Mouse (Mus musculus) adrenal gland, postnatal 10 days (tissue): Measurements from ENCODE around the gene Gls. TPM values are rescaled to one million over a fixed set of nuclear protein-coding genes. Genes with fewer than 3 reads are reported as not detected.

Experiments
- DNase-seq: peaks from one replicate; pipeline ENCODE4 v3.0.0; 2021; ENCODE audit warnings: mixed read lengths
- total RNA-seq, 2 experiments: library from RNA; stranded (reverse); gene quantifications; 2 replicates each; pipeline ENCODE4 v1.2.3; 2021

Gls gene
- total RNA-seq, 2 experiments from 2014 or later = 78.0 to 105 TPM

GRCm38 (mm10) chr1:52248899-52249556 is 16.0 kb upstream of the Gls start:
- no peak for DNase-seq

- DNase-seq = no peak
Measured at GRCm38 (mm10) chr1:52242270-52242669, 9.2 kb upstream of the Gls start.

DNA sequence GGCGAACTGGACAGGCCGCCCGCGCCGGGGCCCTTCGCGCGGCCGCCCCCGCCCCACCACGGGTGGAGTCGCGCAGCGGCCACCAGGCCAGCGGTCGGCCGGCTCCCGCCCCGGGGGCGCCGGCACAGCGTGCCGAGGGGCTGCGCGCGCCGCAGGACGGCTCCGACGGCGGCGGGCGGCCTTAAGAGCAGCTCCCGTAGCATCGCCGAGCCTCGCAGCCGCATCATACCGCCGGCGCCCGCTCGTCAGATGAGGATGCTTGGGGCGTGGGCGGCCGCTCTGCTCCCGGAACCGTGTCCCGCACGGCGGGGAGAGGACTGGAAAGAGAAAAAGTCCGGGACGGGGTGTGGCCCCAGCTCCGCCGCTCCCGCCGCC is 279 bp downstream of the Gls start:
- no peak for DNase-seq

DNA sequence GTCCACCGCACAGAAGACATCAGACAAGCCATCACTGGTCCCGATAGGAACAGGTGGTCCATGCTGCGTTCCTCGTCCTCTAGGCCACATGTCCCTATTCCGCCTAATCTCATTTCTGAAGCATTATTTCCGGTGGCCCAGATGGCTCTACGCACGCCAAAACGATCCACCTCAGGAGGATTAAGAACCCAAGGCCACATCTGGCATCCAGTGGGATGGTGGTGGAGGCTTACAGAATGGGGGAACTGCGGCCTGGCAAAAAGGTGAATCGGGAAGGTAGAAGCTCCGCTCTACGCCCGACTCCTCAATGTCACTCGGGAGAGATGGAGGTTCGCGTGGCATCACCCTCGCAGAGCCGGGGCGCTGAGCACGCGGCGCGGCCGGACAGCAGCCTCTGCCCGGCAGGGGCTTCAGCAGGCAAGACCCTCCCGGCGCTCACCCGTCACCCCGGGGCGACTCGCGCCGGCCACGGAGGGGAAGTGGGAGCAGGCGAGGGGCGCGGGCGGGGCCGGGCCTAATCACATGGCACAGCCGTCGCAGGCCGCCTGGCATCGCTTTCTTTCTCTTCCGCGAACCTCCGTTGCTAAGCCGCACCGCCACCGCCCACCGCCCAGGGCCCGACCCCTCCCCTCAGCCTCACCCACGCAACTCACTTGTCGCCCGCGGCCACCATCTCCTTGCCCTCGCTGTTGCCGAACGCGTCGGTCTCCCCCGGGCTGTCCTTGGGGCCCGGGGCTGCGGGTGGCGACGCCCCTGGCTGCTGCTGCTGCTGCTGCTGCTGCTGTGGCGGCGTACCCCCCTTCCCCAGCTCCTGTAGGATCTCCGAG is 880 bp downstream of the Gls start:
- DNase-seq = peak; percentile 71

DNA sequence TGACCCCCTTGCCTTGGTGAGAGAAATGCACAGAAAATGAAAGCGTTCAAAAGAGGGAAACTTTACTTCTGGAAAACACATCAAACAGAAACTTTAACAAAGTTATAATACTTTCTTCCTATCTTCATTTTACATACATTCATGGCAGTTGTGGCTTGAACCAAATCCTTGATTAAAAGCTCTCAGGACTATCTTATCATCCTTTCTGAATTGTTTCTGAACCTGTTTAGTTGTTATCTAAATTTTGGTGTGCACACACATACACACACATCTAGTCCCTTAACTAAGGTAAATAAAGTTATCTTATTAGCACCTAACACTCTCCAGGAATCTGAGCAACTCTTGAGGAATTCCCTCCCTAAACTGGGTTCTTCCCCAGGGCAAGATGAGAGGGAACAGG is 2.6 kb downstream of the Gls start:
- DNase-seq = no peak

DNA sequence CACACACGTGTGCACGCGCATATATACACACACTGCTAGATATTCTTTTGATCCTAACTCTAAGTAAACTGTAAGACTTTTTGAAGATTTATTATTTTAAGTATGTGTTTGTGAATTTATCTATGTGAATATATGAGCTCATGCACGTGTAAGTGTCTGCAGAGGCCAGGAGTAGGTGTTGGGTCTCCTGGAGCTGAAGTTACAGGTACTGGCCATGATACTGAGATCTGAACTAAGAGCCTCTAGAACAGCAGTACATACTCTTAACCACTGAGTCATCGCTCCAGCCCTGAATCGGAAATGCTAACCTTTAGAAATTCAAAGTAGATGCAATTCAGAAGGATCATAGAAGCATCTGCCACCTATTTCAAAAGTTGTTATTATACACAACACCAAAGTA is 4.9 kb downstream of the Gls start:
- no peak for DNase-seq

DNA sequence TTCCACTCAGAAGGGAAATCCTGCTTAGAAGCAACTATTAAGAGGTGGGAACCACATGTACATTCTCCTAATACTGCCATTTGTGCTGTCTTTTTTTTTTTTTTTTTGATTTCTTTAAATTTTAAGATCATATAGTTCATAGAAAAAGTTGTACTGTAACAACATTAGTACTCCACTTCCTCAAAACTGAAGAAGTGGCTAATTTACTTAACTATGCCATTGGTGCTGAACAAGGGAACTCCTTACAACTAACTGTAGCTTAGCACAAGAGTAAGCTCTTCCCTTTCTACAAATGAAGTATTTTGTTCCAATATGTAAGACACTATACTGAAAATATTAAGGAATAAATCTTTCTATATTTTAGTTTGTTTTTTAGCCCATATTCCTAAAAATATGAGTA is 6.6 kb downstream of the Gls start:
- DNase-seq = no peak

- no peak for DNase-seq
Measured at GRCm38 (mm10) chr1:52216766-52217165, 16.3 kb downstream of the Gls start.

- no peak for DNase-seq
Measured at GRCm38 (mm10) chr1:52182992-52183391, 50.0 kb downstream of the Gls start.

- no peak for DNase-seq
Measured at GRCm38 (mm10) chr1:52181994-52182393, 51.0 kb downstream of the Gls start.

GRCm38 (mm10) chr1:52179939-52180568 is 53.0 kb downstream of the Gls start:
- DNase-seq = no peak

- DNase-seq = no peak
Measured at GRCm38 (mm10) chr1:52176999-52177398, 56.0 kb downstream of the Gls start.

GRCm38 (mm10) chr1:52175983-52176382 is 57.0 kb downstream of the Gls start:
- DNase-seq = no peak

- DNase-seq = no peak
Measured at GRCm38 (mm10) chr1:52175321-52175720, 57.7 kb downstream of the Gls start.

GRCm38 (mm10) chr1:52171271-52171670 is 61.8 kb downstream of the Gls start:
- DNase-seq = no peak

DNA sequence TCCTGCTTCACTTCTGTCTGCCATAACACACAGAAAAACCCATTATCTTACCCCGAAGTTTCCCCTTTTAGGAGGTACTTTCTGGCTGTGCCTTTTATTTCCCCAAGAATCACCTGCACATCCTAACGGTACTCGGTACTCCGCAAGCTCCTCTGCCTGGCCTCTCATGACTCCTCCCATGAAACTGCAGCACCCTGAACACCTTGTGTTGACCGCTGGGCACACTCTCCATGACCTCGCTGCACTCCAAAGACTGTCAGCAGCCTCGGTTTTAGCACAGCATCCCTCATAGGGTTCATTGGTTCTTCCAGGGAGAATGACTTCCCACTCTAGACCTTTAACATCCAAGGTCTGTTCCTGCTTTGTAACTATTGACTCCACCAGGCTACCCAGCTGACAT is 62.3 kb downstream of the Gls start:
- DNase-seq = no peak

GRCm38 (mm10) chr1:52170057-52170456 is 63.0 kb downstream of the Gls start:
- peak; percentile 61 for DNase-seq

DNA sequence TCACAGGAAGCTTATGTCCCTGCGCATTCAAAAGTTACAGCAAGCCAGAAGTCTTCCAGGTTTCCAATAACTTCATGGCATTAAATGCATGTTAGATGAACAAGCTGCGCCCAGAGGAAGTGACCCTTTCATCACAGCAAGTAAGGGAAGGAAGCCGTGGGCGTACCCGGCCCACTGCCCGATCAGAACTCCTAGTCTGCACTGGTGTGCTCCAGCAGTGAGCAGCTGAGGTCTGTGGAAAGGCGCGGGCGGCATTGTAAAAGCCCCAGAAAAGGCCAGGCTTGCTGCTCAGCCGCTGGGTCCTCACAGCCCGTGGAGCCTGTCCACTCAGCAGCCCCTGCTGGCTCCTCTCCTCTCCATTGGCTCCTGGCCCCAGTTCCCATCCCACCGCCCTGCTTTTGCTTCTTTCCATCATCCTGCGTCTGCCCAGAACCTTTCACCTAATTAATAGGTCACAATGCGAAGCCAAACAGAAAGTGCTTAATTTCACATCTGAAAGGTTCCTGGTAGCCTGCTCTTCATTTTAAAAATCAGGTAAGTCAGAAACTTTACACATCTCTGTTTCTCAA is 66.3 kb downstream of the Gls start:
- DNase-seq = peak; percentile 21

DNA sequence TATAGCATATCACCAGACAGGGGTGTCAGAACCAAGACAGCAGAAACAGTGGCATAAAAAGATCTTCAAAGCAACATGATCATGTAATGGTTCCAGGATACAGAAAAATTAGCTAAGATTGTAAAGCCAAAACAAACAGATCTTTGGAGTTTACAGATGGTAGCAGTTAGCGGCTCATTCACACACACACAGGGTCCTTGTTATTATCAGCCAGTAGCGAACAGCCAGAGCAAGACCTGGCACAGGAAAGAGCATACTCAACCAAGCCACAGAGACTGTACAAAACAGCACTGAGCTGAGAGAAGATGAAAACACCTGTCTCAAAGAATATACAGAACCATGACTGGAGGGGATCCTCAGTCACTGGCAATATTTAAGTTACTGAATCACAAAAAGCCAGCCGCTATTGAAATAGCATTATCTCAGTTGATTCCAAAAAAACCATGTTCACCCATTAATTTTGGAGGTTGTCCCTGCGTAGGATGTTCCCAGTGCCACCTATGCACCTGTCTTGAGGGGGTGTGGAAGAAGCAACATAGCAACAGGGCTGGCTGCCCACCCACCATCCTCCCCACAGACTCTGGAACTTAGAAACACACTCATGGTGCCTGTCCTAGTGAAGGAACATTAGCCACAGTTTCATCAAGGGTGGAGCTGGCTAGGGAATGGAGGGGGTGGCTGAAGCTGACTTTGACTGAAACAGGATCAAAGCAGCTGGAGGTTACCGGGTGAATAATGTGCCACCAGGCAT is 69.2 kb downstream of the Gls start:
- DNase-seq = no peak

- DNase-seq = peak; percentile 24
Measured at GRCm38 (mm10) chr1:52161151-52161550, 71.9 kb downstream of the Gls start.

GRCm38 (mm10) chr1:52158490-52159381 is 74.3 kb downstream of the Gls start:
- DNase-seq = peak; percentile 40
